In genomic region chr3:57480640-57481039, GRCm38 (mm10) we compare ENCODE assay signal across 12 mouse cellular contexts. TPM values are rescaled to one million over a fixed set of nuclear protein-coding genes. Genes with fewer than 3 reads are reported as not detected.
"Had no signal": no experiment of that assay in that cellular context is flagged by ENCODE, and none has a peak within 500 bp of the region (broad histone marks: within the 10 kb centered on the region; RNA-seq: fewer than 3 reads in every experiment).

No protein-coding gene starts in this region.

- H3K4me3 ChIP-seq: layer of hippocampus, adult 2 months; limb, embryonic 15.5 days; liver, embryonic 12.5 days; lung, embryonic 15.5 days; midbrain, embryonic 12.5 days had no signal

- DNase-seq: kidney, adult 8-10 months; right cerebral cortex, postnatal 4 days; spleen, adult 18-20 months; thymus, adult 2 months; thymus, postnatal 36 days had no signal

- H3K36me3 ChIP-seq: liver, embryonic 12.5 days had no signal

- H3K4me2 ChIP-seq: limb, embryonic 15.5 days; liver, embryonic 12.5 days; lung, embryonic 15.5 days; midbrain, embryonic 12.5 days had no signal

- H3K9ac ChIP-seq: limb, embryonic 15.5 days; liver, embryonic 12.5 days; lung, embryonic 15.5 days; midbrain, embryonic 12.5 days had no signal

- H3K4me1 ChIP-seq: liver, embryonic 12.5 days; midbrain, embryonic 12.5 days had no signal

- H3K9me3 ChIP-seq: limb, embryonic 15.5 days; liver, embryonic 12.5 days; lung, embryonic 15.5 days; midbrain, embryonic 12.5 days had no signal

- H3K27me3 ChIP-seq: limb, embryonic 15.5 days; liver, embryonic 12.5 days; lung, embryonic 15.5 days; midbrain, embryonic 12.5 days had no signal

- H3K27ac ChIP-seq: layer of hippocampus, adult 2 months; limb, embryonic 15.5 days; liver, embryonic 12.5 days; lung, embryonic 15.5 days; midbrain, embryonic 12.5 days had no signal

- ATAC-seq: intestine, postnatal 0 days; liver, embryonic 12.5 days had no signal

RNA-seq across cellular contexts. Expression of gene Tm4sf4, which starts 55.5 kb away (rescaled TPM):
- polyA plus RNA-seq: limb, embryonic 11.5 days; midbrain, embryonic 12.5 days had no signal
